Mouse (Mus musculus): Measurements from ENCODE around the gene Slc4a11.
A peak's percentile ranks its signal among the peaks of the same experiment; 100 is the strongest.
"Not testable (repeated sequence)": the region's sequence is repeated elsewhere in the genome, so short reads cannot be mapped to it uniquely, and the experiment has no call there.

The Slc4a11 gene

DNA sequence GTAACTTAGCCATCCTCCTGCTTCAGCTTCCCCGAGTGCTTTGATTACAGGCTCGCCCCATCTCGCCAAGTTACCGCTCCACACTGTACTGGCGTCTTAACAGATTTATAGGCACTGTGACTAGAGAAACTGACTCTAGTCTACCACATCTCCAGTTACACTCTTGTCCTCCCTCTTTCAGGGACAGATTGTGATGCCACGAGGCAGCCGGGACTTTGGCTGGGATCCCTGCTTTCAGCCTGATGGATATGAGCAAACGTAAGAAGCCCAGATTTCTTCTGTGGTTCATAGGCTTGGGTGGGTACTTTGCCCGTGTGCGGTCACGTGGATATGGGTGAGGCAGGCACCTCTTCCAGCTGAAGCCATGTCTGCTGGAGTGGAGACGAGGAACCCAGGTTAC is 18.2 kb downstream of the Slc4a11 start:
- DNase-seq = no peak

DNA sequence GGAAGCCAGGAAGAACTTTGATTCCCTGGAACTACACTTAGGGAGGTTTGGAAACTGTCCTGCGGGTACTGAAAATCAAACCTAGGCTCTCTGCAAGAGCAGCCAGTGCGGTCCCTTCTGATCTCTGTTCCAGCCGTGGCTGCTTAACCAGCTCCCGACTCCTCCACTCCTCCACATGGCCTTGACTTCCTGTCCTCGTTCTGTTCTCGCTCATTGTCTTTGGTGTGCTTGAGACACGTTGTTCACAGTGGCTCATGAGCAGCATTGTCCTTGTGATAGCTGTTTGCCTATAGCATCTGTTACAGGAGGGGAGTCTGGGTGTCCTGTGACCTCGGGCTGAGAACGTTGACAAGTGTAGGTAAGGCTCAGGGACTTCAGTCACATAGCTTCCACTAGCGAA is 20.1 kb downstream of the Slc4a11 start:
- DNase-seq = no peak

DNA sequence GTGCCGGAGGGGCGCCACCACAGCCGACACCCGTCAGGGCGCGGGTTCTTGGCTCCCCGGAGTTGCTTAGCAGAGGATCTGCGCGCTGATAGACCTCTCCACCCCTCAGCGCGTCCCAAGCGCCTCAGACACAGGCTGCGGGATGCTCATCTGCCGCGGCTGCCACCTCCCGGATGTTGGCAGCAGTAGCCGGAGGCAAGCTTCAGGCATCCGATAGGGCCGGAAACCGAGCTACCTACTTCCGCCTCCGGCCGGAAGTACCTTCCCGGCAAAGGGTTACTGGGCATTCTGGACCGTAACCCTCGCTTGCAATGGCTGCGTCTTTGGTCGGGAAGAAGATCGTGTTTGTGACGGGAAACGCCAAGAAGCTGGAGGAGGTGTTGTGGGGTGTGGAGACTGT is 29.8 kb downstream of the Slc4a11 start, which contains the start of gene Itpa:
Itpa (plus strand) TSS at position 52 of the 400 bp plus-strand sequence.
- peak; percentile 84 to 88 for DNase-seq

DNA sequence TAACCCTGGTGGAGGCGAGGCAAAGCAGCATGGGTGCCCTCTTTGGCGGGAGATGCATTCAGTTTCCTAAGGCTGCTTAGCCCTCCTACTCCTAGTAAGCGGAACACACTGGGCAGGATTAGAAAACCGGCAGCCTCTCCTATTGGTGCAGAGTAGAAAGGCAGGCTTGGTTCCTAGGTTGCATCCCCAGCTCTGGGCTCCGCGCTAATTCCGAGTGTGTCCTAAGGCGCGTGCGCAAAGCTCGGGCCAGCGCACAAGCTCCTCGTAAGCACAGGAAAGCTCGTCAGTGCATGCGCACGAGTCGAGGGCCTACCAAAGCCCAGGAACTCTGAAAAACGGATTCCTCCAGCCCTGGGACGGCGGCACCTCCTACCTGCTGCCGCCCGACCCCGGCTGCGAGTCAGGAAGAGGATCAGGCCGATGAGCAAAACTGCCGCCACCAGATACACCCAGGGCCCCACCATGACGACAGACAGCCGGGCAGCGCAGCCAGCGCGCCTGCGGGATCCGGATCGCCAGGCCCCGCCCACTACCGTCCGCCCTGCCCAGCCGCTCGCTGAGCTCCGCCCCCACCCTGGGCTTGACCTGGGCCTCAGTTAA is 33.1 kb downstream of the Slc4a11 start, which contains the start of gene Ddrgk1:
Ddrgk1 (minus strand) TSS at position 558 of the 600 bp plus-strand sequence.
- peak; percentile 88 for DNase-seq

DNA sequence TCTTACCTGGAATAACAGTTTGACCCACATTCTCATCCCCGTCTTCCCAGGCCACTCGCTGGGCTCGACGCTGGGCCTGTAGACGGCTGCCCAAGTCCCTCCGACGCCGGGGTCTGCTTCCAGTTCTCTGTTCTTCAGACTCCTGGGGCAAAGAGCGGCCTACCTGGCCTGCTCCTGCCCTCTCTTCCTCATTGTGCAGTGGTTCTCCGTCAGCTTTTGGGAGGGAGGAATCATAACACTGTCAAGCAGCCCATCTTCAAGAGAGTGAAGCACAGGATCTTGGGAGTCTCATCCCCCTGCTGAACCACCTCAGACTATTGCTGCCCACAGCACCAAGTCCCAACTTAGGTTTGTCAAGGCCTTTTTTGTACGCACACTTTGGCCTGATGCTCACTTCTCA is 34.0 kb downstream of the Slc4a11 start:
- DNase-seq = no peak

DNA sequence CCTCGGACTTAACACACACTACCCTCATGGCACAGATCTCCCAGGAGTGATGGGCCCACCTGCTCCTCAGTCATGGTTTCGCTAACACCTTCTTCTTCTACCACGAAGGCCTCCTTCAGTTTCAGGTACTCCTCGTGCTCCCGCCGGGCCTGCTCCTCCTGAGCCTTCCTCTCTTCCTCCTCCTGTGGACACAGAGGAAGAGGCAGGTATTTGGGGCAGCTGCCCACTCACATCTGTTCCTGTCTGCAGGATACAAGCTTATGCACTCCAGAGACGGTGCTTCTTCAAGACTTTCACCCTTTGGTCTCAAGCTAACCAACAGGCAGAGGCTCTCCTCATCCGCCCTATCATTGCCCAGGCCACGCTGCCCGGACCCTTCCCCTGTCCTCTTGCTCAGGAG is 38.8 kb downstream of the Slc4a11 start:
- no peak for DNase-seq

DNA sequence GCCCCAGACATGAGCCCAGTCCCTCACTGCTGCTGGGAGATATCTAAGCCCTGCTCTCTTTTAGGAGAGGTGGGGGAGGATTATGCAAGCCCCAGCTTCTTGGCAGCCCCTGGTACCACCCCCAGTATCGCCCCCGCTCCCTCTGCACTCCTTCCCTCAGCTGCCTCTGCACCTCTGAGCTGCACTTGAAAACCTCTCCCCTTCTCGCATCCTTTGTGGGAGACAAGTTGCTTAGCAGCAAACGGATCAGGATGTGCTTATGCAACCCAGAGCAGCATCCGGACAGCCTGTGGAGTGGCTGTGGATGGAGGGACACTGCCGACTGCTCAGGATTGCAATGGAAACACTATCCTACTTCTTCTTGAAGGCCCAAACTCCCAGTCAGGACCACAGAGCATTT is 39.8 kb downstream of the Slc4a11 start:
- DNase-seq = no peak

DNA sequence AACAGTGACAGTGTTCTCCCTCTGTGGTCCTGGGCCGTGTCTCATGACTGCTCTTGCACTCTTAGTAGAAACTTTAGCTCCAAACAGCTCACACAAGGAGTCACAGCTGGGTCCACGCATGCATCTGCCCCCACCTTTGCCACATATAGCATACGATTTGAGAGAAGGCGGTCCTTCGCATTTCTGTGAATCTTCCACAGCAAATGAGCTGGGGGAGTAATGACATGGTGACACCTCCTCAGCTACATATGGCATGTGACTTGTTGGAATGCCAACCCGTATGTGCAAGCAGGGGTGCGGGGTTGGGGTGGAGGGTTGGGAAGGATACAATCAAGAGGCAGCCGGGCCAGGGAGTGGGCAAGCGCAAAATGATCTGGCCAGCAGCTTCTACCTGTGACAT is 40.8 kb downstream of the Slc4a11 start:
- no peak for DNase-seq

DNA sequence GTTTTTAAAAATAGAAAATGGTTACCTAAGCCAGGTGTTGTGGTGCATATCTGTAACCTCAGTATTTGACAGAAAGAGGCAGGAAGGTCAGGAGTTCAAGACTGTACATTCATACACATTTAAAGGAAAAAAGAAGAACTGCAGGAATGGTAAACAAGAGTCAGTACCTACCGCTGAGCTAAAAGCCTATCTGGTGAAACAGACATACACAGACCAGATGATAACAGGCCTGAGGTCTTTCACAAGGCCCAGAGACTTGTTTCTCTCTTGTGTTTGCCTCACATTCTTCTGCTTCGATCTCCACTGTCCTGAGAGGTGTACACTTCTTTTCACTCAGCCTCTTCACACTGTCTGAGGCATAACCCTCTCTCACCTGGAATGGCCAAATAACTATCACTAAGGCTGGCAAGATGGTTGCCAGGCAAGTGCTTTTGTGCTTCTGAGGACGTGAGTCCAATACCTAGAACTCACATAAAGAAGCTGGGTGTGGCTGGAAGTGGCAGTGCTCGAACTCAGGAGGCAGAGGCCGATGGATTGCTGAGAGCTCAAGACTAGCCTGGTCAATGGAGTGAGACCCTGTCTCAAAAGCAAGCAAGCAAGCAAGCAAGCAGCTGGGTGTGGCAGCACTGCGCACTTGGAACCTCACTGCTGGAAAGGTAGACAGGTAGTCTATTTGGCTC is 41.5 kb downstream of the Slc4a11 start:
- no peak for DNase-seq

DNA sequence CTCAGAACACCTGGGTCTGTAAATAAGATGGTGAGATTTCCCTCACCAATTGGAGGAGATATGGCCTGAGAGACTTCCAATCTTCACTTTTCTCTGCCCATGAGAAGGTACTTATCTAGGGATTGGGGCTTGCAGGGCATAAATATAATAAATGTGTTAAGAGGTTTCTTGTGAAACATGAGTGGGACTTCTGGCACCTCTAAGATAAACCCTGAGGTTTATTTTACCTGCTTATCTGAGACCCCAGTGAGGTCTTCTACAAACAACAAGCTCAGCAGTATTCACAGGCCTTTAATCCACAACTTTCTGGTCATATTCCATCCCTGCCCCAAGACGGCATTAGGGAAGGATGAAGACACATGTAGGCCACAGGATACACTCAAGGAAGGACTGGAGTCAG is 43.6 kb downstream of the Slc4a11 start:
- DNase-seq = no peak

DNA sequence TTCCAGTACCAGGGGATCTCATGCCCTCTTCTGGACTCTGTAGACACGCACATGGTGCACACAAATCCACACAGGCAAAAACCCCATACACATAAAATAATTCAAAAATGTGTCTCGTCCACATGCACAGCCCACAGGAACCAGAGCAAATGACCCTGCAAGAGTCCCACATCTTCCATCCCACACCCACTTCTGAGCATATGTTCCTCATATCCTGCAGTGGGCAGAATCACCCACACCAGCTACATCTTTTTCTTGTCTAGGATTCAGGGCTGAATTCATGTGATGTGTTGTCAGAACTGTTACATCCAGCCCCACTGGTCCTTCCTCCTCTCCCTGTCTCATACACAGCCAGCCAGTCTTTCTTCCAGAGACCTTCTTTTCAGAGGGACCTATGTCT is 44.0 kb downstream of the Slc4a11 start:
- no peak for DNase-seq

DNA sequence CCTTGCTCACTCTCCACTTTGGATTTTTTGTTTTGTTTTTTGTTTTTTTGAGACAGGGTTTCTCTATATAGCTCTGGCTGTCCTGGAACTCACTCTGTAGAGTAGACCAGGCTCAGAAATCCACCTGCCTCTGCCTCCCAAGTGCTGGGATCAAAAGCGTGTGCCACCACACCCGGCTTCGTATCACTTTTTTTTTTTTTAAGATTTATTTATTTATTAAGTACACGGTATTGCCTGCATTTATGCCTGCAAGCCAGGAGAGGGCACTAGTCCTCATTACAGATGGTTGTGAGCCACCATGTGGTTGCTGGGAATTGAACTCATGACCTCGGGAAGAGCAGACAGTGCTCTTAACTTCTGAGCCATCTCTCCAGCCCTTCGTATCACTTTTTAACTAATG is 48.3 kb downstream of the Slc4a11 start:
- not testable (repeated sequence) for DNase-seq

DNA sequence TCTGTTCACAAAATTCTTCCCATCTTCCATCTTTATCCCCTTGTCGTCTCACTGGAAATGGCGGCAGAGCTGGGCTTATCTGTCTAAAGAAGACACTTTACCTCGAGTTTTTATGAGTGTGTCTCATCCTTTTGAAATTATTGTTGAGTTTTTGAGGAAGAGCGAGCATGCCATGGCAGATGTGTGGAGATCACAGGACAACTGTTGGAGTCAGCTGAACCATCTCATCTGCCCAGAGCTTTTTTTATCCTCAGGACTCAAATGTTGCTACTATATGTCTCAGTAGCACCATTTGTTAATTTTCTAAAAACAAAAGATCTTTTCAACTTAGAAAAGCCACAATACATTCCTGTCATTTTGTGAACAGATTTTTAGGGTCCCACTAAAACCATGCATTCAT is 52.1 kb downstream of the Slc4a11 start:
- DNase-seq = no peak

DNA sequence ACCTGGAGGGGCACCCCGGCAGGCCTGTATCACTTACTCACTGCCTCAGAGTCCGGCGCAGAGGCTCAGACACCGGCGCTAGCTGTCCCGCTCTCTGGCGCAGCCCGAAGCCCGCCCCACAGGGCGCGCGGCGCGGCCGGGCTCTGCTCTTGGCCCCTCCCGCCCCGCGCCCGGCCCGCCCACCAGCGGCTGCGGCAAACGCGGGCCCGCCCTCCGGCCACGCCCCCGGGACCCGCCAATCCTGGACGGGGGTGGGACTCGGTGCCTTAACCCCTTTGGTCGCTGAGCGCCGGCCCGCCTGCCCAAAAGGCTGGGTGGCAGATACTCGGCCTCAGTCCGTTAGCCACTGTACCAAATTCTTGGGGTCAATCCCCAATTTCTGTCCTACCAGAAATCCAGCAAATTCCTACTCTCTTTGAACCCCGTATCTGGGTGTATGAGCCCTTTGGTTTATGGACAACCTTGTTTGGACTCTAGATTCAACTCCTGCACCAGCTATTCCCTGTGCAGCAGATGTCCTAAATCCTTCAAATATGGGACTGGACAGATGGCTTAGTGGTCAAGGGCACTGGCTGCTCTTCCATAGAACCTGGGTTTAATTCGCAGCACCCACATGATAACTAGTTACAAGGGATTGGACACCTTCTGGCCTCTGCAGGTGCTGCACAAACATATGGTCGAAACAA is 54.5 kb downstream of the Slc4a11 start, which contains the start of gene Lzts3:
Lzts3 (minus strand) TSS at position 120 of the 686 bp plus-strand sequence.
- peak; percentile 91 to 92 for DNase-seq

DNA sequence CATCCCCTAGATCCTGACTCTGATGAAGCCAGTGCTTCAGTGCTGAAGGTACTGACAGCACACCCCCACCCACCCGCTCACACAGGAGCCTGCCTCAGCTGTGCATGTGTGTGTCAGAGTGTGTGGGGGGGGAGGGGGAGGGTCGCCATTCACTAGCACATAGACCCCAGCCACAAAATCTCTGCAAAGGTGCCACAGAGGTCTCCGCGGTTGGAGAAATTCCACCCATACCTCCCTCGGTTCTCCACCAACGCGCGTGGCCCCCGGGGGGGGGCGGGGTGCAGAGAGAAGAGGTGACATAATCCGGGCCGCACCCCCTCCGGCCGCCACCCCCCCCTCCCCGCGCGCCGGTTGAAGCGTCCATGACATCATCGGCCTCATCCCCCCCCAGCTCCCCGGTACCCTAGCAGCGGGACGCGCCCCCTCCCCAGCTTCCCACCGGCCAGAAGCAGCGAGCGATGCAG is 55.1 kb downstream of the Slc4a11 start:
- DNase-seq = no peak

DNA sequence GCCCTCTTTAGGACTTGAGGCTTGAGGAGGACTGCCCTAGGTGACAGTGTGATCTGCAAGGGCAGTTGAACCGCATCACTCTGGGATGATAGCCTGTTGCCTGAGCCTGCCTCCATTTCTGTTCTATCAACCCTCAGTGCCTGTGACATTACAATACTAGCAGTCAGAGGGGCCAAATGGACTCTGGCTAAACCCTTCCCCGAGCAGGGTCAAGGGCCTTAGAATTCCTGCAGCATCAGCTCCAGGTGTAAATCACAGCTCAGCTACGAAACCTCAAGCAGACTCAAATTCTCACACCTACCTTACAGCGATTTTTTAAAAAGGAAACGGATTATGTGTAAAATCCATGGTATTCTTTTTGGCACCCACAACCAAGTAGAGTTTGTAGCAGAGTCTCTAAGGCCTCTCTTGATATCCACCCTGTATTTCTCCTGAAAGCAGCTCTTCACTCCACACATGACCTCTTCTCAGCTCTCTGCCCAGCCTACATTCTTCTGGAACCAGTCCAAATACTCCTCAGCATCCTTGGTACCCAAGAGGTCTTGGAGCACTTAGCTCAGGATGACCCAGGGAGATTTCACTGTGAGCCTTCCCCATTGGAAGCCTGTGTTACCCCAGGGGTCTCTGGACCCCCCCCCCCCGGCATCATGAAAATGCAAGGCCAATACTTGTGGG is 55.8 kb downstream of the Slc4a11 start:
- no peak for DNase-seq

DNA sequence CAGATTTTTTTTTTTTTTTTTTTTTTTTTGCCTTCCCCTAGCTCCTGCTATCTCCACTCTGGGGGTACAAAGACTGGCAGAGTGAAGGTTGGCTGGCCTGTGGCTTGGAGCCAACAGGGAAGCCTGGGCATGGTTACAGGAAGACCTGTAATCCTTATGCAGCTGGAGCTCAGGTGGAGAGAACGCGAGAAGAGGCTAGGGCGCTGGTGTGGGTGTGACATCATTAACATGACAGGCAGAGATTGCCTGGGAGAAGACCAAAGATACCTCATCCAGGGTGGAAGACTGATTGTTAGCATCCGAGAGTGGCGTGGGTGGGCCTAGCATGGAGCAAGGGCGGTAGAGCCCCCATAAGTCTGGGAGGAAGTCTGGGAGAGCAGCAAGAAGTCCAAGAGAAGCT is 58.0 kb downstream of the Slc4a11 start:
- no peak for DNase-seq

DNA sequence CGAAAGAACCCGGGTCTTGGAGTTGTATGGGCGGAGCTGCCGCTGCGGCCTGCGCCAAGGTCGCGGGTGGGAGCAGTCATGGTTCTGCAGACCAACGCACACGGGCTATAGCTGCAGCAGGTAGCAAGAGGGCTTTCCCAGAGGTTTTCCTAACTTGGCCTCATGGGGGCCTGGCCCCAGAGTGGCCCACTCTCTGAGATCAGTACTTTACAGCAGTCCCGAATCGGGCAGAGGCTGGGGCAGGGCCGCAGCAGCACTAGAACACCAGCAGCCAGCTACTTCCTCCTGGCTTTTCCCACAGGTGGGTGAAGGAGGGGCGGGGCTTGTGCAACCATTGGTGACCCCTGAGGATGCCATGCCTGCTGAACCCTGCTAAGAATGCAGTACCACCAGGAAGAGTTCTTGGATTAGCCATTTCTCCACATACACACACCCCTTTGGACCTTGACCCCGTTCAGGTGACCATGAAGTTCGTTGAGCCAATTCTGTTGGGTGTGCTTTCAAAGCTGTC is 59.2 kb downstream of the Slc4a11 start:
- no peak for DNase-seq

DNA sequence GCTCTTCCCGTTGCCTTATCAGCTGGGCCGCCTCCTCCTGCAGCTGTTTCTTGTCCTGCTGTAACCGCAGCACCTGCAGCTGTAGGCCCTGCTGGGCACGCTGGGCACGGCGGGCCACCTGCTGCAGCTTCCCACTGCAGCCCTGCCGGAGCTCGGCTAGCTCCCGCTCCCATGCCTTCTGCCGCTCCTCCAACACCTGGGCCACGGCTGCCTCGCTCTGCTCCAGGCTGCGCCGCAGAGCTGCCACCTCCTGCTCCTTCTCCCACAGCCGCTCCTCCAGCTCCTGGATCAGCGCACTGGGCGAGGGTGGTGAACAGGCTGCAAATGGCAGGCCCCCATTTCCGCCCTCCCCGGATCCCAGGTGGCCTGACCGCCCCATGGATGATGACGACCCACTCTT is 61.5 kb downstream of the Slc4a11 start:
- DNase-seq = peak; percentile 78 to 89

DNA sequence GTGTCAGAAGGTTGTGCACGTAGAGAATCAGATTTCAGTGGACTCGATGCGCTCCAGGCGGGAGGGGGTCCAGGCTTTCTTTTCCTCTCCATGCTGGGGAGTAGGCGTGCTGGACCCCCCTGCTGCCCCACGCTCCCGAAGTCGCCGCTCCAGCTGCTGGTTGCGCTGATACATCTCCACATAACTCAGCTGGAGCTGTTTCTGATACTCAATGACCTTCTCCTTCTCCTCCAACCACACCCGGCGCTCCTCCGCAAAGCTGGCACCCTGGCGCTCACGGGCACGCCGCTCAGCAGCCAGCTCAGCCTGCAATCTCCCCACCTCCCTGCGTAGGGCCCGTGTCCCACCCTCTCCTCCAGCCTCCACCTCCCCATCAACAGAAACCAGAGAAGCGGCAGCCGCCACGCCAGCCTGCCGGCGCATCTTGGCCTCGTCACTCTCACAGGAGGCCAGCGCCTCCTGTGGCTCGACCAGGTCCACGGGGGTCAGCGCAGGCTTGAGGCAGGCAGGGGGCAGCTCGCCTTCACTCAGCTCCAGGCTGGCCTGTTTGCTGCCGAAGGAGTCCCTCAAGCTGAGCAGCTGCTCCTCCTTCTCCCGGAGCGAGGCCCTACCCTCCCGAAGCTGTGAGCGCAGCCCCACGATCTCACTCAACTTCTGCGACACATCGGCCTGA is 62.4 kb downstream of the Slc4a11 start:
- DNase-seq = peak; percentile 41 to 54
